Mouse (Mus musculus) adipocyte (in vitro differentiated cells): ENCODE measurements around the gene Mustn1.

Experiments used
- DNase-seq: peaks from one replicate; pipeline ENCODE4 v3.0.0-alpha.2; 2016; ENCODE audit warnings: low spot score

The Mustn1 gene

GRCm38 (mm10) chr14:30880251-30880650 lies 1.3 kb downstream of the Mustn1 start:
- DNase-seq, result peak; percentile 24

- peak; percentile 72 for DNase-seq
Observed at GRCm38 (mm10) chr14:30880811-30881717, 2.1 kb downstream of the Mustn1 start.

- no peak for DNase-seq
Observed at GRCm38 (mm10) chr14:30881718-30882108, 2.7 kb downstream of the Mustn1 start.

GRCm38 (mm10) chr14:30885298-30885697 lies 6.3 kb downstream of the Mustn1 start:
- no peak for DNase-seq

GRCm38 (mm10) chr14:30886204-30886603 lies 7.2 kb downstream of the Mustn1 start, which contains the start of gene Itih4:
Itih4 (plus strand) TSS chr14:30886476.
- no peak for DNase-seq

- peak; percentile 89 for DNase-seq
Observed at GRCm38 (mm10) chr14:30888271-30888732, 9.3 kb downstream of the Mustn1 start.

- DNase-seq, result no peak
Observed at GRCm38 (mm10) chr14:30899972-30900371, 21.0 kb downstream of the Mustn1 start.

- no peak for DNase-seq
Observed at GRCm38 (mm10) chr14:30902628-30903027, 23.6 kb downstream of the Mustn1 start.

GRCm38 (mm10) chr14:30903036-30903435 lies 24.0 kb downstream of the Mustn1 start:
- no peak for DNase-seq

- DNase-seq, result no peak
Observed at GRCm38 (mm10) chr14:30904307-30904706, 25.3 kb downstream of the Mustn1 start.

GRCm38 (mm10) chr14:30906001-30906400 lies 27.0 kb downstream of the Mustn1 start:
- no peak for DNase-seq

GRCm38 (mm10) chr14:30907814-30908265 lies 28.8 kb downstream of the Mustn1 start:
- DNase-seq, result peak; percentile 47

- peak; percentile 51 for DNase-seq
Observed at GRCm38 (mm10) chr14:30911141-30911540, 32.1 kb downstream of the Mustn1 start.

GRCm38 (mm10) chr14:30912641-30913040 lies 33.6 kb downstream of the Mustn1 start:
- DNase-seq, result no peak

- no peak for DNase-seq
Observed at GRCm38 (mm10) chr14:30913404-30913803, 34.4 kb downstream of the Mustn1 start.

GRCm38 (mm10) chr14:30916516-30916915 lies 37.5 kb downstream of the Mustn1 start:
- no peak for DNase-seq

- peak; percentile 57 for DNase-seq
Observed at GRCm38 (mm10) chr14:30922053-30922670, 43.2 kb downstream of the Mustn1 start.

- DNase-seq, result no peak
Observed at GRCm38 (mm10) chr14:30923375-30924105, 44.5 kb downstream of the Mustn1 start, which contains the start of gene Itih3. Itih3 (minus strand) TSS chr14:30923760.

- no peak for DNase-seq
Observed at GRCm38 (mm10) chr14:30925492-30925891, 46.5 kb downstream of the Mustn1 start.

GRCm38 (mm10) chr14:30930386-30930785 lies 51.4 kb downstream of the Mustn1 start:
- DNase-seq, result no peak
